Mouse (Mus musculus): ENCODE results near the gene Cmtm1. TPM values are rescaled to one million over a fixed set of nuclear protein-coding genes. Genes with fewer than 3 reads are reported as not detected.
"Not testable (repeated sequence)": the region's sequence is repeated elsewhere in the genome, so short reads cannot be mapped to it uniquely, and the experiment has no call there.

Gene Cmtm1
- not detected in 2 replicates for total RNA-seq (2012; rRNA removed)
- total RNA-seq (2014; rRNA removed), result not detected in 2 replicates
- polyA plus RNA-seq (2012; ENCODE audit: insufficient read length, low read depth), result not detected in 2 replicates

DNA sequence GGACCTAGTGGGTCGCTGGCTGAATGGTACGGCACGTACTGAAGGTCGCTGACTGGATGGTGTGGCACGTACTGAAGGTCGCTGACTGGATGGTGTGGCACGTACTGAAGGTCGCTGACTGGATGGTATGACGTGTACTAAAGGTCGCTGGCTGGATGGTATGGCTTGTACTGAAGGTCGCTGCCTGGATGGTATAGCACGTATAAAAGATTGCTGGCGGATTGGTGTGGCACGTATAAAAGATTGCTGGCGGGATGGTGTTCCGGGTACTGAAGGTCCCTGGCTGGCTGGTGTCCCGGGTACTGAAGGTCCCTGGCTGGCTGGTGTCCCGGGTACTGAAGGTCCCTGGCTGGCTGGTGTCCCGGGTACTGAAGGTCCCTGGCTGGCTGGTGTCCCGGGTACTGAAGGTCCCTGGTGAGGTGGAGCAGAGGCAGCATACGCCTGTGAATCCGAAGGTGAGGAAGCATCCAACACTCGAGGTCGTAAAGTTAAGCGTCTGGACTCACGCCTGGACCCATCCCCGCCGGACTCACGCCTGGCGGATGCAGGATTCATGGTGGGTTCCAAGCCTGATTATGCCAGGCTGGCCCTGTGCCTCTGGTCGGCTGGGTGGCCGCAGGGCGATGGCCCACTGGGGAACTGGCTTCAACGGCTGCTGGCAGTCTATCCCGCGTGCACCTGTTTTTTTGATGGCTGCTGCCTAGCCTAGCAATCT, at the start of gene Cmtm1, which contains the start of gene Gm45711:
Gene Cmtm1, minus strand, starts transcription at position 705 of the 715 bp plus-strand sequence.
Gene Gm45711, minus strand, starts transcription at position 641 of the 715 bp plus-strand sequence.
- H3K27me3 ChIP-seq (replicated peaks); H3K9ac ChIP-seq (ENCODE audit: insufficient read depth, low read depth); H3K79me2 ChIP-seq (replicated peaks; ENCODE audit: control insufficient read depth, extremely low read depth, insufficient read depth, poor library complexity, severe bottlenecking); dilution Hi-C loops (cut with MboI; ENCODE audit: extremely low pct_ligation_motif_present, extremely low pct_unique_long_range_greater_than_20kb, low sequenced_read_pairs); in situ Hi-C loops (cut with MboI; ENCODE audit: low pct_ligation_motif_present, low pct_unique_long_range_greater_than_20kb, low sequenced_read_pairs); H3K4me2 ChIP-seq (ENCODE audit: insufficient read depth, low read depth, poor library complexity, severe bottlenecking); H3K36me3 ChIP-seq (replicated peaks in 1 of 2; ENCODE audit: control insufficient read depth in 1 of 2, insufficient read depth in 1 of 2, low read length in 1 of 2); H3K9me3 ChIP-seq (replicated peaks; ENCODE audit: low read length); H3K4me1 ChIP-seq (ENCODE audit: control insufficient read depth in 1 of 2, insufficient read depth in 2 of 2); H3K27ac ChIP-seq (ENCODE audit: insufficient read depth, low read depth); H3K4me3 ChIP-seq (replicated peaks in 1 of 3; ENCODE audit: low read depth in 2 of 3, low read length in 2 of 3, poor library complexity in 1 of 3); DNase-seq (ENCODE audit: extremely low read depth): not testable (repeated sequence)

DNA sequence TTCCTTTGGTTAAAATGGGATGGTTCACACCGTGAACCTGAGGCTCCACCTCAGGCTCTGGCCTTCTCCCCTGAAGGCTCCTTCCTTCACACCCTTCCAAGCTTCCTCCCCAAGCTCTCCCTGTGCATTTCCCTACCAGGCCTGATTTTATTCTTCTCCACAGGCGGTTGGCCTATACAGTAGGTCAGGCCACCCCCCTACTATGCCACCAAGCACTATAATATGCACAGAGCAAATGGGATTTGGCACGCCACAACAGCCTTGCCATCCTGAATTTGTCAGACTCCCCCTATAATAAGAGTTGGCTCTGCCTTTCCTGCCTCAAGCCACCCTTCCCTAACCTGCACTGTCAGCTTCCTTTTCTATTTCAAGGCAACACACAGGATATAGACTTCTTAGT, 48.7 kb upstream of the Cmtm1 start:
- no peak for TF ChIP-seq POLR2A (IDR thresholded peaks at IDR 0.05; ENCODE audit: low read depth, low read length)
- no peak for TF ChIP-seq NRF1 (IDR thresholded peaks at IDR 0.05; ENCODE audit: low read depth, low read length)
- TF ChIP-seq ETS1 (conservative IDR thresholded peaks at IDR 0.05; ENCODE audit: low read depth, low read length), result no peak
- TF ChIP-seq GABPA (IDR thresholded peaks at IDR 0.05; ENCODE audit: insufficient replicate concordance, low read depth, low read length), result no peak
- TF ChIP-seq IRF4 (IDR thresholded peaks at IDR 0.05; ENCODE audit: low read depth, low read length), result no peak

GRCm38 (mm10) chr8:104354504-104354903, 44.6 kb upstream of the Cmtm1 start:
- dilution Hi-C loops (cut with MboI; ENCODE audit: extremely low pct_ligation_motif_present, extremely low pct_unique_long_range_greater_than_20kb, low sequenced_read_pairs) (no loop called here), in situ Hi-C loops (cut with MboI; ENCODE audit: low pct_ligation_motif_present, low pct_unique_long_range_greater_than_20kb, low sequenced_read_pairs) (loop anchor here (25.0 kb wide), 1 partner anchor 183 kb away; the partner anchor contains the start of genes Car7 and Nae1)
- H3K27ac ChIP-seq (ENCODE audit: insufficient read depth, low read depth), result no peak overlapping the region
- no peaks in the 10 kb centered on the region for H3K9me3 ChIP-seq (replicated peaks; ENCODE audit: low read length)
- H3K4me1 ChIP-seq (ENCODE audit: control insufficient read depth in 1 of 2, insufficient read depth in 2 of 2), result no peaks in the 10 kb centered on the region
- H3K27me3 ChIP-seq (replicated peaks), result no peaks in the 10 kb centered on the region
- no peak overlapping the region for H3K4me2 ChIP-seq (ENCODE audit: insufficient read depth, low read depth, poor library complexity, severe bottlenecking)
- DNase-seq (ENCODE audit: extremely low read depth), result no peak
- TF ChIP-seq RAD21 (IDR thresholded peaks at IDR 0.05; ENCODE audit: low read depth, low read length) (no peak), MAFK (IDR thresholded peaks at IDR 0.05; ENCODE audit: insufficient replicate concordance, low read length) (no peak), NRF1 (IDR thresholded peaks at IDR 0.05; ENCODE audit: low read depth, low read length) (no peak), UBTF (IDR thresholded peaks at IDR 0.05; ENCODE audit: low read depth, low read length) (no peak), MYC (IDR thresholded peaks at IDR 0.05; ENCODE audit: low read depth, low read length) (no peak), IRF4 (IDR thresholded peaks at IDR 0.05; ENCODE audit: low read depth, low read length) (no peak), ZMIZ1 (IDR thresholded peaks at IDR 0.05; ENCODE audit: low read depth, low read length) (no peak), POLR2A (IDR thresholded peaks at IDR 0.05; ENCODE audit: low read depth, low read length) (no peak), ETS1 (conservative IDR thresholded peaks at IDR 0.05; ENCODE audit: low read depth, low read length) (no peak)
- peaks cover 0 to 24% of the 10 kb centered on the region in 2 experiments for H3K36me3 ChIP-seq (replicated peaks in 1 of 2; ENCODE audit: control insufficient read depth in 1 of 2, insufficient read depth in 1 of 2, low read length in 1 of 2)
- no peaks in the 10 kb centered on the region for H3K79me2 ChIP-seq (replicated peaks; ENCODE audit: control insufficient read depth, extremely low read depth, insufficient read depth, poor library complexity, severe bottlenecking)
- H3K4me3 ChIP-seq (replicated peaks in 1 of 3; ENCODE audit: low read depth in 2 of 3, low read length in 2 of 3, poor library complexity in 1 of 3), result no peak overlapping the region
- H3K9ac ChIP-seq (ENCODE audit: insufficient read depth, low read depth), result no peak overlapping the region

More for the DNA sequence above, 48.7 kb upstream of the Cmtm1 start:
- peaks cover 0 to 6% of the 10 kb centered on the region in 2 experiments; a peak in 1 of 4 replicates for H3K4me1 ChIP-seq (ENCODE audit: control insufficient read depth in 1 of 2, insufficient read depth in 2 of 2)
- H3K36me3 ChIP-seq (replicated peaks in 1 of 2; ENCODE audit: control insufficient read depth in 1 of 2, insufficient read depth in 1 of 2, low read length in 1 of 2), result peaks cover 0 to 23% of the 10 kb centered on the region in 2 experiments
- no peak overlapping the region for H3K4me2 ChIP-seq (ENCODE audit: insufficient read depth, low read depth, poor library complexity, severe bottlenecking)
- no peaks in the 10 kb centered on the region for H3K27me3 ChIP-seq (replicated peaks)
- H3K4me3 ChIP-seq (replicated peaks in 1 of 3; ENCODE audit: low read depth in 2 of 3, low read length in 2 of 3, poor library complexity in 1 of 3), result no peak overlapping the region
- H3K79me2 ChIP-seq (replicated peaks; ENCODE audit: control insufficient read depth, extremely low read depth, insufficient read depth, poor library complexity, severe bottlenecking), result no peaks in the 10 kb centered on the region
- DNase-seq (ENCODE audit: extremely low read depth), result no peak
- in situ Hi-C loops (cut with MboI; ENCODE audit: low pct_ligation_motif_present, low pct_unique_long_range_greater_than_20kb, low sequenced_read_pairs) (loop anchor here (25.0 kb wide), 1 partner anchor 179 kb away; the partner anchor contains the start of genes Car7 and Nae1), dilution Hi-C loops (cut with MboI; ENCODE audit: extremely low pct_ligation_motif_present, extremely low pct_unique_long_range_greater_than_20kb, low sequenced_read_pairs) (no loop called here)
- no peaks in the 10 kb centered on the region for H3K9me3 ChIP-seq (replicated peaks; ENCODE audit: low read length)
- no peak overlapping the region for H3K9ac ChIP-seq (ENCODE audit: insufficient read depth, low read depth)
- H3K27ac ChIP-seq (ENCODE audit: insufficient read depth, low read depth), result no peak overlapping the region
